Mouse (Mus musculus) lung, postnatal 0 days (tissue): ENCODE measurements around the gene Gamt.

ENCODE experiments used
- CTCF ChIP-seq: IDR thresholded peaks from 2 replicates; pipeline ENCODE4 v1.5.1; 2016; ENCODE audit warnings: antibody characterized with exemption, mild to moderate bottlenecking
- EP300 ChIP-seq: IDR thresholded peaks from 2 replicates; pipeline ENCODE4 v1.6.1; 2016; ENCODE audit warnings: antibody characterized with exemption, mild to moderate bottlenecking, control low read depth

DNA sequence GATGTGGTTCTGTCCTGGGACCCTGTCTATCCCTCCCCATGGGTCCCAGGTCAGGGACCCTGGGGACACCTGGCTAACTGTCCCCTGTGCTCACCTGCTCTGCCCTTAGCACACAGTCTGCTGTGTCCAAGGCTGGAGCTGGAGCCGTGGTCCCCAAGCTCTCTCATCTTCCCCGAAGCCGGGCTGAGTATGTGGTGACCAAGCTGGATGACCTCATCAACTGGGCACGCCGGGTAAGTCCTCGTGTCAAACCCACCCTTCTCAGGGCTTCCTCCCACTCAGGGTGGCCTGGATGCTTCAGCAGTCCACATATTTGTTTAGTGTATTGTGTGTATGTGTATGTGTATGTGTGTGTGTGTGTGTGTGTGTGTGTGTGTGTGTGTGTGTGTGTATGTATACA is 7.3 kb downstream of the Gamt start:
- no peak for TF ChIP-seq EP300
- no peak for TF ChIP-seq CTCF
